Mouse (Mus musculus): ENCODE results near the gene Hcfc2. TPM values are rescaled to one million over a fixed set of nuclear protein-coding genes. Genes with fewer than 3 reads are reported as not detected.

Gene Hcfc2
- total RNA-seq (2021) = 10 to 100 TPM; 26.7 to 31.3 TPM
- long read RNA-seq, experiment 1, partial matches to known transcripts = 3 of 5 reads
- long read RNA-seq, experiment 1, other reads (novel, unspliced or antisense) = 2 of 5 reads
- long read RNA-seq, experiment 2, partial matches to known transcripts = 5 of 6 reads
- long read RNA-seq, experiment 2, other reads (novel, unspliced or antisense) = 1 of 6 reads

GRCm38 (mm10) chr10:82695956-82696355 is at the start of gene Hcfc2:
Gene Hcfc2, plus strand, starts transcription at chr10:82696160.
- DNase-seq = no peak

DNA sequence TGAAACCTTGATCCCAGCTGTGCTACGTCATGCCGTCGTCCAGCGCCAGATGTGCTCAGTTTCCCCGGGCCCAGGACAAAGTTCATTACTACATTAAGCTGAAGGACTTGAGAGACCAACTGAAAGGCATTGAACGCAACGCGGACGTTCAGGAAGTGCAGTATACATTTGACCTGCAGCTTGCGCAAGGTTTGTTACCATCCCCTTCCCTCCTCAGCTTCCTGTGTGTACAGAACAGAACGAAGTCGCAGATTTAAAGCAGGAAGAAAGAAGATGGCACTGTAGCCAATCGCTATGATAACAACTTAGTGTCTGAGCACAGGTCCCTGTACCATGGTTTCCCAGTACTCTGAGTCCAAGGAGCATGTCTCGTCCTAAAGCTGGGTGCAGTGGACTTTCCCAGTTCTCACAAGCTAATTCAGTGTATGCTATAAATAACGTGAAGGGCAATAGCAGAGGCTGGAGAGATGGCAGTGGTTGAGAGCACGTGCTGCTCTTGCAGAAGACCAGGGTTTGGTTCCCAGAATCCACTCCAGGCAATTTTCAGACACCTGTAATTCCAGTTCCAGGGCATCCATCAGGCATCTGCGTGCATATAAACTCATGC is 48.7 kb upstream of the Hcfc2 start:
- no peak for DNase-seq

DNA sequence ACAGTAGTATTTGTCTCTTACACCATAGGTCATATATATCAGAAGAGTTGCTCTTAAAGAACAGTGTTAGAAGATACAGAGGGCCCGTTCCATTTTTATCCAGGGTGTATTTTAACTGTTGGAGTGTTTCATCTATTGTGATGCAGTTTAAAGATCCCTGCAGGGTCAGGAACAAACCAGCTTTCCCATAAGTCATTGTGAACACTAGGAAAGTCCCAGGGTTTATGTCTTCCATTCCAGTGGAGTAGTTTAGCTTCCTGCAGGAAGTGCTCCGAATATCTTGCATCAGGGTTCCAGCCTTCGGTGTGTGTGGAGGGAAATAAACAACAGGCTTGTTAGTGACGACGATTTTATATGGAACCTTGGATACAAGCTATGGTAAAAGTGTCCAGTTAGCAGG is 44.7 kb upstream of the Hcfc2 start:
- no peak for DNase-seq

- DNase-seq = no peak
Observed at GRCm38 (mm10) chr10:82652625-82653024, 43.3 kb upstream of the Hcfc2 start.

GRCm38 (mm10) chr10:82654581-82654980 is 41.4 kb upstream of the Hcfc2 start:
- DNase-seq = no peak

- DNase-seq = no peak
Observed at GRCm38 (mm10) chr10:82661820-82662219, 34.1 kb upstream of the Hcfc2 start.

DNA sequence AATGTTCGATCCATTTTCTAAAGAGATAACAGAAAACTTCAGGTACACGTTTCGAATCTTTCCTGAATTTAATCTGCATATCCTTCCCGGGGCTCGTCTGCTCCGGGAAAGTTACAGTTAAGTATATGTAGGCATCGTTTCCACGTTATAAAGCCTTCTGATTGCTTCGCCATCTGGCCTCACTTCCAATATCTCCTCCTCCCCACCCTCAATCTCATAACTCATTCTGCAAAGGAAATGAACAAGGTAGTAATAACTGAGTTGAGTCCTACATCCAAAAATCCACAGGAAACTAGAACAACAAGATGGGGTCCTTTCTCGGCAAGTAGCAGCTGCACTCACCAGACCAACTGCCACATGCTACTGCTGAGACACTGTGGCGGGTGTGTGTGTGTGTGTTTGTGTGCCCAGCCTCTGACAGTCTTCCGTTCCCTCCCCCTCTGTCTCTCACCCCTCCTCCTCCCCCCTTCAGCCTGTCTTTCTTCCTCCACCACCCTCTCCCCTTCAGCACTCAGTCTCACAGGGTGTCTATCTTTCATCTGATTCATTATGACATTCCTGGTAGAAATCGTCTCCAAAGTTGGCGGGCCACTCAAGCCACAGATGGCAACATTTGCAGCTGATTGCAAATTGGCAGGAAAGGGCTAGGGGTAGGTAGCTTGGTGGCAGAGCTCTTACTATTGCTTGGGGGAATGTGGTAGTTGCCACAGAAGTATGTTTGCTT is 33.5 kb upstream of the Hcfc2 start:
- DNase-seq = no peak

DNA sequence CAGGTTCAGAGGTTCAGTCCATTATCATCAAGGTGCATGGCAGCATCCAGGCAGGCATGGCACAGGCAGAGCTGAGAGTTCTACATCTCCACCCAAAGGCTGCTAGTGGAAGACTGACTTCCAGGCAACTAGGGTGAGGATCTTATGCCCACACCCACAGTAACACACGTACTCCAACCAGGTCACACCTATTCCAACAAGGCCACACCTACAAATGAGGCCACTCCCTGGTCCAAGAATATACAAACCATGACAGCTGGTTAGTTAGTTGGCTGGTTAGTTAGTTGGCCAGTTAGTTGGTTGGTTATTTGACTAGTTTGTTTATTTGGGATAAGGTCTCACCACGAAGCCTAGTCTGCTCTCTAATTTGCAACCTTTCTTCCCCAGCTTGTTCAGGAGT is 32.7 kb upstream of the Hcfc2 start:
- no peak for DNase-seq

- DNase-seq = no peak
Observed at GRCm38 (mm10) chr10:82665951-82666350, 30.0 kb upstream of the Hcfc2 start.

- peak; percentile 88 for DNase-seq
Observed at GRCm38 (mm10) chr10:82666436-82667234, 29.3 kb upstream of the Hcfc2 start.

DNA sequence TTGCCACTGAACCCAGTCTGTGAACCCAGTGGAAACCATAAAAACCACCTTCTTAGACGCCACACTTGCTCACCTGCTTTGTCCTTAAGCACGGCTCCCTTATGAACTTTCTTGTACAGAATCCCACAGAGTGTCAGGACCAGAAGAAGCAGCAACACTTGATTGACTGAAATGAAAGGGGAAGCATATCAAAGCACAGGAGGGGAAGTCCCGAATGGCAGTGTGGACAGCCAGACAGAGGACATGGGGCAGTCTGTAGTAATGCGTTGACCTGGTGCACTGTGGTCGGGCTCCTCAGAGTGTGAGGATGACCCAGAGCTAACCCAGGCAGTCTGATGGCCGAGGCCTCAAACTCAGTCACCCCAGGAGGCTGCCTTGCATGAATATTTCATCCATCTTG is 25.8 kb upstream of the Hcfc2 start:
- DNase-seq = no peak

- DNase-seq = no peak
Observed at GRCm38 (mm10) chr10:82676949-82677348, 19.0 kb upstream of the Hcfc2 start.

GRCm38 (mm10) chr10:82680769-82681168 is 15.2 kb upstream of the Hcfc2 start:
- DNase-seq = no peak

DNA sequence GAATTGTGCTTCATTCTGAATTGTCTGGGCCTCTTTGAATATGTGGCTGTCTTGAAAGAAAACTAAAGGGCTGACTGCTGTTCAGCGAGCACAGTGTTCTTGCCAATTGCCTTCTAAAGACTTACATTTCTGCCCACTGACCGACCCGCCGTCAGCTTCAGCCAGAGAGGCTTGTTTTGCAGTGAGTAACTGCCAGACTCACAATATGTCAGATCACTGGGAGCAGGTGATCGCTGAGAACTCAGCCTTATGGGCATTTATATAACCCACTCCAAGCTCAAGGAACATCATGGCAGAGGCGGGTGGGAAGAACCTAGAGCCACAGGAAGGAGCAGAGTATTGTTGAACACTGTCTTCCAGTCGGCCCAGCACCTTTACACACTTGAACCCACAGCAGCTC is 14.3 kb upstream of the Hcfc2 start:
- no peak for DNase-seq

- no peak for DNase-seq
Observed at GRCm38 (mm10) chr10:82685440-82685839, 10.5 kb upstream of the Hcfc2 start.

GRCm38 (mm10) chr10:82689681-82690211 is 6.2 kb upstream of the Hcfc2 start:
- peak; percentile 22 for DNase-seq

DNA sequence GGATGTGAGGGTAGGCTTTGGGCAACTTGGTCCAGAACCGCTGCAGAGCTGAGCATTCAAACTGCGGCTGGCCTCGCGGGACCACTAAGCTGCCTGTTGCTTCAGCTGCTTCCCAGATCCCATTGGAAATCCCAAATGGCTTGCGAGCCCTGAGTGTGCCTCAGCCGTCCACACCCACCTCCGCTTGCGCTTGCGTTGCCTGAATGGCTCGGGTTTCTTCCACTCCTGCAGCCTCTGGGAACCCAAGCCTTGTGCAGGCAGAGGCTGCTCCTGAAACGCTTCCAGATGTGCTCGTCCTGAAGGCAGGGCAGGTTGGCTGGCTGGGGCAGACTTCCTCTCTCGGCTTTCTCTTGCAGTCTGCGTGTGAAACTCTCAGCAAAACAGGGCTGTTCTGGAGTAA is 5.5 kb upstream of the Hcfc2 start, which contains the start of gene Glt8d2:
Glt8d2 (minus strand) TSS at position 157 of the 400 bp plus-strand sequence.
- peak; percentile 73 for DNase-seq

DNA sequence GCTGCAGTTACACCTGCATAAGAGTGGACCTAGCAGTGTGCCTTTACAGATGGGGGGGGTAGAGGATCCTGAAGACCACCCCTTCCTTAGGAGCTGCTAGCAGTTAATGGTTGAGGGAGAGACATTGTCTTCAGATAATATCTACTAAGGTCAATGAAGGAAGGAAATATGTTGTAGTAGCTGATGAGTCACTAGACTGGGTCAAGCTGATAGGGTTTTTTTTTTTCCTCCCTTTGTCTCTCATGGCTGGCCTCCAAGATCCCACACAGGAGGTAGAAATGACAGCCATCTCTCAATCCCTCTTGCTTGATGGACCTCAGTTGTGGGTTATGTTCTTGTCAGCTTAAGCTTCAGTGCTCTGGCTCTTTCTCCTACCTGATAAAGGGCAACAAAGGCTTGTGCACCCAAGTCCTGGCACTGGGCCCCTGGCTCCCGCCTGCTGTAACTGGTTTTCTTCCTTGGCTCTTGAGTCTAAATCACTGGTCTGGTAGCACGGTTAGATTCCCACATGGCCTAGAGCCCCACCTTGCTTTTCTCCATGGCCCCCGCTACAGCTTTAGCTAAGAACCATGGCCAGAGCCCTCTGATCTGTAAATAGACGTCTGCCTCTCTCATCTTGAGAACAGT is 606 bp downstream of the Hcfc2 start:
- DNase-seq = peak; percentile 22

DNA sequence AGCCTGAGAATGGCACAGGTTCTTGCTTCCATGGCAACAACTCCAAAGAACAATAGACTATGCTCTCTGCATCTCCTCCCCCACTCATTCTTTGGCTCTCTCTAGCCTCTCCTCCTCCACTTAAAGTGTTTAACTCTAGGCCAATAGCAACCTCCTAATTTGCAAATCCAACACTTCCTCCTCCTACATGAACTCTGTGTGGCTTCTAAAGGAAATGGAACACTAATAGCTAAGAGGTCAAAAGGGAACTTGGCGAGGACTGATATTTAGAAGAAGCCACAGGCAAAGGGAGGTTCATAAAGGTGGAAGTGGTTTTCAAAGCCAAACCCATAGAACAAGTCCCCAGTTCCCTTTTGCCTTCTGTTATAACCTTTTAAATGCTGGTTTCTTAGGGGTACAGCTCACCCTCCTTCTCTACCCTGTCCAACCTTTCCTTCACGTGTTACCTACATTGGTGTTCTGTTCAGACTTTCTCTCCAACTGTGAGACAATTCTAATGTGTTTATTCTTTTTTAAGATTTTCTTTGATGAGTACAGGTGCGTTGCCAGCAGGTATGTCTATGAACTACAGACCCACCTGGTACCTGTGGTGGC is 1.4 kb downstream of the Hcfc2 start:
- DNase-seq = no peak

- DNase-seq = peak; percentile 96
Observed at GRCm38 (mm10) chr10:82698712-82699261, 2.8 kb downstream of the Hcfc2 start.

DNA sequence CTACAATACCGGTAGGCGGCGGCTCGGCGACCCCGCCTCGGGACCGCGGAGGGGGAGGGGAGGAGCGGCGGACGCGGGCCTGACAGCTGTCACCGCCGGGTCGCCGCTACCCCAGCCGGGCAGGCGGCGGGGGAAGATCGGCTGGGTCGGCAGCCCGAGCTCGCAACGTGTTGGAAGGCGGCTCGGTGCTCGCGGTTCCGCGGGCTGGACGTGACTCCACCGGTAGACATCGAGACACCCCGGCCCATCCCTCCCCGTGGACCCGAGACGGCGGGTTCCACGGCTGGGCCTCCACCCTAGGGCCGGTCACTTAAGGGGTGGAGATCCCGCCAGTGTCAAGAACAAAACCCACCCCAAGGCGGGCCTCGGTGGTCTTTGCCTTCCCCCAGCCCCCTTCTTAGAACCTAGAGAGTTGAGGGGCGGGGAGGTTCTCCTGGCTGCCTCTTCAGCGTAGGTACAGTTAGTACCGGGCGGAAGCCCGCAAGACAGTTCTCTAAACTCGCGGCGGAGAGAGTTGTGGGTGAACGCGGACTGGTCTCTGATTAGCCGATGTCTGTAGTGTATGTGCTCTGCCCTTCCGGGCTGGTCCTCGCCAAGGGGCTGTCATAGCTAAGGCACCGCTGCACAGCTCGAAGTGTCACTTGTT is 3.5 kb downstream of the Hcfc2 start:
- peak; percentile 29 for DNase-seq

All from adrenal gland, postnatal 10 days (tissue).